Mouse (Mus musculus) heart, embryonic 16.5 days (tissue): ENCODE data around the gene Papola. TPM values are rescaled to one million over a fixed set of nuclear protein-coding genes. Genes with fewer than 3 reads are reported as not detected.

Experiments used
- ATAC-seq: fragments of 200-750 bp; cut with Nextera tagmentation; replicated peaks from 2 replicates; pipeline ENCODE4 v1.8.0; 2017; ENCODE audit warnings: moderate number of reproducible peaks; ENCODE audit not compliant: insufficient read depth, low FRiP score; ENCODE audit errors: extremely low read depth
- H3K27ac ChIP-seq: fragments of 300-500 bp; sonication (generic); 2 replicates; pipeline ENCODE4 v1.5.1; 2014; ENCODE audit warnings: mild to moderate bottlenecking, low read length, control low read depth, moderate library complexity
- H3K27me3 ChIP-seq: fragments of 300-500 bp; sonication (generic); 2 replicates; pipeline ENCODE4 v1.6.1; 2014; ENCODE audit warnings: low read length, mixed read lengths; ENCODE audit not compliant: control insufficient read depth, insufficient read depth
- H3K36me3 ChIP-seq: fragments of 300-500 bp; sonication (generic); 2 replicates; pipeline ENCODE4 v1.6.1; 2014; ENCODE audit not compliant: control insufficient read depth, insufficient read depth
- H3K4me1 ChIP-seq: fragments of 300-500 bp; sonication (generic); 2 replicates; pipeline ENCODE4 v1.6.1; 2014; ENCODE audit warnings: low read length, mixed read lengths; ENCODE audit not compliant: control insufficient read depth, insufficient read depth
- H3K4me2 ChIP-seq: fragments of 300-500 bp; sonication (generic); 2 replicates; pipeline ENCODE4 v1.6.1; 2014; ENCODE audit warnings: low read depth, mild to moderate bottlenecking, control low read depth, low read length
- H3K4me3 ChIP-seq: fragments of 300-500 bp; sonication (generic); 2 replicates; pipeline ENCODE4 v1.5.1; 2014; ENCODE audit warnings: mild to moderate bottlenecking, control low read depth, low read length
- H3K9ac ChIP-seq: fragments of 300-500 bp; sonication (generic); 2 replicates; pipeline ENCODE4 v1.6.1; 2014; ENCODE audit warnings: low read length, control low read depth
- H3K9me3 ChIP-seq: fragments of 300-500 bp; sonication (generic); replicated peaks from 2 replicates; pipeline ENCODE4 v1.6.1; 2016; ENCODE audit warnings: low read length; ENCODE audit not compliant: control insufficient read depth
- WGBS: fragments of 180-500 bp; shearing (Covaris S2); extraction: QIAGEN DNeasy Blood & Tissue Kit; methylation state at CpG from one replicate; pipeline ENCODE4 v1.1.7; 2014; 5-methylcytosine and 5-hydroxymethylcytosine counted together
- polyA plus RNA-seq: library from polyadenylated mRNA; unstranded; fragments of >200 nt; fragmentation: Nextera tagmentation; extraction: Ambion mirVana; gene quantifications from 2 replicates; pipeline ENCODE4 v1.2.1, GENCODE M21; 2015

Papola gene
- polyA plus RNA-seq = 138 and 166 TPM in 2 replicates

GRCm38 (mm10) chr12:105784196-105784999, at the start of gene Papola:
TSS of gene Papola (plus strand) at chr12:105784694.
- WGBS = under 1% methylated on average over 72 of the region's 85 CpGs
- Histone ChIP-seq H3K9me3 (no peaks in the 10 kb centered on the region), H3K36me3 (no peaks in the 10 kb centered on the region), H3K9ac (peak within 1 kb of the TSS; percentile 94), H3K27me3 (no peaks in the 10 kb centered on the region), H3K4me2 (peak within 1 kb of the TSS; percentile 82), H3K27ac (peak within 1 kb of the TSS; percentile 98), H3K4me1 (peaks cover 16% of the 10 kb centered on the region), H3K4me3 (peak within 1 kb of the TSS; percentile 80)
- peak; percentile 93 for ATAC-seq

GRCm38 (mm10) chr12:105735226-105735888, 49.1 kb upstream of the Papola start:
- H3K27me3 ChIP-seq = no peaks in the 10 kb centered on the region
- WGBS = 78% methylated on average over 7 of the region's 7 CpGs
- no peak for ATAC-seq
- H3K9me3 ChIP-seq = no peaks in the 10 kb centered on the region
- H3K4me3 ChIP-seq = no peak overlapping the region
- no peak overlapping the region for H3K27ac ChIP-seq
- no peak overlapping the region for H3K9ac ChIP-seq
- no peaks in the 10 kb centered on the region for H3K4me1 ChIP-seq
- H3K4me2 ChIP-seq = no peak overlapping the region
- no peaks in the 10 kb centered on the region for H3K36me3 ChIP-seq

GRCm38 (mm10) chr12:105735889-105736251, 48.6 kb upstream of the Papola start:
- WGBS = 82% methylated on average over 6 of the region's 6 CpGs
- H3K4me2 ChIP-seq = no peak overlapping the region
- no peak overlapping the region for H3K4me3 ChIP-seq
- H3K27me3 ChIP-seq = no peaks in the 10 kb centered on the region
- H3K9ac ChIP-seq = no peak overlapping the region
- H3K36me3 ChIP-seq = no peaks in the 10 kb centered on the region
- H3K9me3 ChIP-seq = no peaks in the 10 kb centered on the region
- no peak for ATAC-seq
- H3K4me1 ChIP-seq = no peaks in the 10 kb centered on the region
- no peak overlapping the region for H3K27ac ChIP-seq

GRCm38 (mm10) chr12:105738316-105739096, 46.0 kb upstream of the Papola start:
- Histone ChIP-seq H3K9ac (no peak overlapping the region), H3K36me3 (no peaks in the 10 kb centered on the region), H3K27ac (no peak overlapping the region), H3K27me3 (no peaks in the 10 kb centered on the region), H3K4me2 (no peak overlapping the region), H3K4me3 (no peak overlapping the region), H3K4me1 (no peaks in the 10 kb centered on the region), H3K9me3 (no peaks in the 10 kb centered on the region)
- ATAC-seq = 0 out of 2 replicates have a peak, but pooled peaks have one; percentile 37
- WGBS = 62% methylated on average over 15 of the region's 15 CpGs

- WGBS = 87% methylated on average over 8 of the region's 8 CpGs
- Histone ChIP-seq H3K36me3 (no peaks in the 10 kb centered on the region), H3K4me1 (no peaks in the 10 kb centered on the region), H3K4me2 (no peak overlapping the region), H3K27ac (no peak overlapping the region), H3K27me3 (no peaks in the 10 kb centered on the region), H3K9ac (no peak overlapping the region), H3K4me3 (no peak overlapping the region), H3K9me3 (no peaks in the 10 kb centered on the region)
- no peak for ATAC-seq
These were observed 44.8 kb upstream of the Papola start for GRCm38 (mm10) chr12:105739656-105740055.

- H3K4me1 ChIP-seq = no peaks in the 10 kb centered on the region
- no peaks in the 10 kb centered on the region for H3K27me3 ChIP-seq
- no peak overlapping the region for H3K27ac ChIP-seq
- H3K9me3 ChIP-seq = no peaks in the 10 kb centered on the region
- no peak overlapping the region for H3K4me2 ChIP-seq
- ATAC-seq = no peak
- H3K4me3 ChIP-seq = no peak overlapping the region
- H3K36me3 ChIP-seq = no peaks in the 10 kb centered on the region
- no peak overlapping the region for H3K9ac ChIP-seq
- WGBS = 71% methylated on average over 5 of the region's 5 CpGs
These were observed 36.4 kb upstream of the Papola start for GRCm38 (mm10) chr12:105748114-105748513.

- H3K36me3 ChIP-seq = no peaks in the 10 kb centered on the region
- ATAC-seq = no peak
These were observed 30.7 kb upstream of the Papola start for GRCm38 (mm10) chr12:105753813-105754212.

GRCm38 (mm10) chr12:105757816-105758497, 26.5 kb upstream of the Papola start:
- ATAC-seq = no peak
- H3K9me3 ChIP-seq = no peaks in the 10 kb centered on the region
- H3K9ac ChIP-seq = no peak overlapping the region
- H3K27ac ChIP-seq = no peak overlapping the region
- H3K4me3 ChIP-seq = no peak overlapping the region
- 45% methylated on average over 15 of the region's 15 CpGs for WGBS
- H3K27me3 ChIP-seq = no peaks in the 10 kb centered on the region
- H3K36me3 ChIP-seq = no peaks in the 10 kb centered on the region
- no peak overlapping the region for H3K4me2 ChIP-seq
- no peaks in the 10 kb centered on the region for H3K4me1 ChIP-seq

More at GRCm38 (mm10) chr12:105753813-105754212, 30.7 kb upstream of the Papola start:
- WGBS = 87% methylated on average over 10 of the region's 10 CpGs
- H3K4me1 ChIP-seq = no peaks in the 10 kb centered on the region
- H3K9ac ChIP-seq = no peak overlapping the region
- no peak overlapping the region for H3K4me3 ChIP-seq
- H3K27ac ChIP-seq = no peak overlapping the region
- no peaks in the 10 kb centered on the region for H3K27me3 ChIP-seq
- no peak overlapping the region for H3K4me2 ChIP-seq
- H3K9me3 ChIP-seq = no peaks in the 10 kb centered on the region
